Mouse (Mus musculus) embryonic facial prominence, embryonic 14.5 days (tissue): ENCODE measurements around the gene Fcf1. TPM values are rescaled to one million over a fixed set of nuclear protein-coding genes. Genes with fewer than 3 reads are reported as not detected.

Experiments used
- ATAC-seq: fragments of 200-750 bp; cut with Nextera tagmentation; 2 replicates; pipeline ENCODE4 v1.8.0; 2017; ENCODE audit warnings: low read depth, moderate number of reproducible peaks, moderate TSS enrichment
- DNase-seq: peaks from one replicate; pipeline ENCODE4 v3.0.0-alpha.2; 2015; ENCODE audit warnings: low spot score
- H3K27ac ChIP-seq: fragments of 300-500 bp; sonication (generic); replicated peaks from 2 replicates; pipeline ENCODE4 v1.5.1; 2014; ENCODE audit warnings: low read depth, mild to moderate bottlenecking, low read length, moderate library complexity
- H3K27me3 ChIP-seq: fragments of 300-500 bp; sonication (generic); replicated peaks from 2 replicates; pipeline ENCODE4 v1.6.1; 2014; ENCODE audit warnings: low read length; ENCODE audit not compliant: control insufficient read depth, insufficient read depth
- H3K36me3 ChIP-seq: fragments of 300-500 bp; sonication (generic); 2 replicates; pipeline ENCODE4 v1.6.1; 2014; ENCODE audit warnings: low read length, mixed read lengths; ENCODE audit not compliant: control insufficient read depth, insufficient read depth
- H3K4me1 ChIP-seq: fragments of 300-500 bp; sonication (generic); 2 replicates; pipeline ENCODE4 v1.6.1; 2014; ENCODE audit warnings: antibody characterized with exemption, low read length; ENCODE audit not compliant: control insufficient read depth, insufficient read depth
- H3K4me2 ChIP-seq: fragments of 300-500 bp; sonication (generic); 2 replicates; pipeline ENCODE4 v1.6.1; 2014; ENCODE audit warnings: low read depth, mild to moderate bottlenecking, low read length, moderate library complexity, mixed read lengths
- H3K4me3 ChIP-seq: fragments of 300-500 bp; sonication (generic); 2 replicates; pipeline ENCODE4 v1.5.1; 2014; ENCODE audit warnings: low read depth, mild to moderate bottlenecking, low read length
- H3K9ac ChIP-seq: fragments of 300-500 bp; sonication (generic); 2 replicates; pipeline ENCODE4 v1.6.1; 2014; ENCODE audit warnings: low read depth, mild to moderate bottlenecking, low read length, moderate library complexity, mixed read lengths
- H3K9me3 ChIP-seq: fragments of 300-500 bp; sonication (generic); 2 replicates; pipeline ENCODE4 v1.6.1; 2016; ENCODE audit warnings: low read length; ENCODE audit not compliant: control insufficient read depth
- WGBS: fragments of 180-500 bp; shearing (Covaris S2); extraction: QIAGEN DNeasy Blood & Tissue Kit; methylation state at CpG from one replicate; pipeline ENCODE4 v1.1.7; 2014; 5-methylcytosine and 5-hydroxymethylcytosine counted together
- polyA plus RNA-seq: library from polyadenylated mRNA; unstranded; fragments of >200 nt; fragmentation: Nextera tagmentation; extraction: Ambion mirVana; gene quantifications from 2 replicates; pipeline ENCODE4 v1.2.1, GENCODE M21; 2014

Fcf1 gene
- polyA plus RNA-seq, 1 experiment from 2014 or later, result 126 TPM

DNA sequence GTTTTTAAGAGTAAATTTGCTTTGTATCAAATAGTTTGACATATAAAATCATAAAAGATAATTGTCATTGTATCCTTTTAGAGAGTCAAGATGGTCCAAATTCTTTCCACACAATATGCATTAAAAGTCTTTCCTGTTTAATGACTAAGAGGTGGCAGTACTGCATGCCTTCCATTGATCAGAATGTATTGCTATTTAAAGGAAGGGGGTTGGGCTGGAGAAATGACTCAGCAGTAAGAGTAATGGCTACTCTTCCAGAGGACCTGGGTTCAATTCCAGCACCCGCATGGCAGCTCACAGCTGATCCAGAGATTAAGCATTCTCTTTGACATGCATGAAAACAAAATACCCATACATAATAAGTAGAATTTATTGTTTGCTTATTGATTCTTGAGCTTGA lies 51.4 kb downstream of the Fcf1 start:
- Histone ChIP-seq H3K27ac (no peak overlapping the region), H3K27me3 (no peaks in the 10 kb centered on the region), H3K36me3 (peaks cover 32% of the 10 kb centered on the region), H3K4me3 (no peak overlapping the region), H3K9me3 (no peaks in the 10 kb centered on the region), H3K4me2 (no peak overlapping the region), H3K4me1 (no peaks in the 10 kb centered on the region), H3K9ac (no peak overlapping the region)
- ATAC-seq (no peak), DNase-seq (no peak)
- WGBS, result 97% methylated on average over 1 of the region's 1 CpGs

- no peak for DNase-seq
- no peaks in the 10 kb centered on the region for H3K4me1 ChIP-seq
- H3K9ac ChIP-seq, result no peak overlapping the region
- no peaks in the 10 kb centered on the region for H3K9me3 ChIP-seq
- no peak overlapping the region for H3K4me2 ChIP-seq
- no peak for ATAC-seq
- peaks cover 53% of the 10 kb centered on the region for H3K36me3 ChIP-seq
- H3K4me3 ChIP-seq, result no peak overlapping the region
- no peak overlapping the region for H3K27ac ChIP-seq
- 98% methylated on average over 2 of the region's 2 CpGs for WGBS
- no peaks in the 10 kb centered on the region for H3K27me3 ChIP-seq
Measured at GRCm38 (mm10) chr12:85032710-85033109, 62.0 kb downstream of the Fcf1 start.

Other genes starting within 250 kb of the Fcf1 start
- gene Npc2, start 197.7 kb upstream of the Fcf1 start, polyA plus RNA-seq, result 63.8 and 65.7 TPM in 2 replicates
- 123 and 130 TPM in 2 replicates for gene Isca2, start 197.6 kb upstream of the Fcf1 start, polyA plus RNA-seq
- 9.2 and 11.2 TPM in 2 replicates for gene Ltbp2, start 94.4 kb upstream of the Fcf1 start, polyA plus RNA-seq
- 15.6 and 16.2 TPM in 2 replicates for gene Arel1, start within 50 bp of the Fcf1 start, polyA plus RNA-seq
- 35.8 and 36.3 TPM in 2 replicates for gene Ylpm1, start 25.4 kb downstream of the Fcf1 start, polyA plus RNA-seq
- gene Prox2, start 139.9 kb downstream of the Fcf1 start, polyA plus RNA-seq, result 2.9 and 3.9 TPM in 2 replicates
- gene Dlst, start 139.9 kb downstream of the Fcf1 start, polyA plus RNA-seq, result 110 and 112 TPM in 2 replicates
- gene Rps6kl1, start 180.4 kb downstream of the Fcf1 start, polyA plus RNA-seq, result 1.5 and 1.8 TPM in 2 replicates
- 18.0 and 20.2 TPM in 2 replicates for gene Pgf, start 206.9 kb downstream of the Fcf1 start, polyA plus RNA-seq
- 74.5 and 91.6 TPM in 2 replicates for gene Eif2b2, start 248.6 kb downstream of the Fcf1 start, polyA plus RNA-seq